Mouse (Mus musculus) mature B cell (primary cell): ENCODE data around the gene Lsm7.

Experiments
- in situ Hi-C: fragments of 300-500 bp; cut with MboI; formaldehyde crosslinking; loops from 2 replicates; pipeline ENCODE4 v1.14.3; 2019

Lsm7 gene

GRCm38 (mm10) chr10:80854913-80855748, at the start of gene Lsm7, which contains the start of gene Sppl2b:
TSS of gene Lsm7 (minus strand) at chr10:80855209.
TSS of gene Sppl2b (plus strand) at chr10:80855275.
- in situ Hi-C loops, result no loop called here

- in situ Hi-C loops, result no loop called here
Observed at GRCm38 (mm10) chr10:80904709-80905108, 49.7 kb upstream of the Lsm7 start.

DNA sequence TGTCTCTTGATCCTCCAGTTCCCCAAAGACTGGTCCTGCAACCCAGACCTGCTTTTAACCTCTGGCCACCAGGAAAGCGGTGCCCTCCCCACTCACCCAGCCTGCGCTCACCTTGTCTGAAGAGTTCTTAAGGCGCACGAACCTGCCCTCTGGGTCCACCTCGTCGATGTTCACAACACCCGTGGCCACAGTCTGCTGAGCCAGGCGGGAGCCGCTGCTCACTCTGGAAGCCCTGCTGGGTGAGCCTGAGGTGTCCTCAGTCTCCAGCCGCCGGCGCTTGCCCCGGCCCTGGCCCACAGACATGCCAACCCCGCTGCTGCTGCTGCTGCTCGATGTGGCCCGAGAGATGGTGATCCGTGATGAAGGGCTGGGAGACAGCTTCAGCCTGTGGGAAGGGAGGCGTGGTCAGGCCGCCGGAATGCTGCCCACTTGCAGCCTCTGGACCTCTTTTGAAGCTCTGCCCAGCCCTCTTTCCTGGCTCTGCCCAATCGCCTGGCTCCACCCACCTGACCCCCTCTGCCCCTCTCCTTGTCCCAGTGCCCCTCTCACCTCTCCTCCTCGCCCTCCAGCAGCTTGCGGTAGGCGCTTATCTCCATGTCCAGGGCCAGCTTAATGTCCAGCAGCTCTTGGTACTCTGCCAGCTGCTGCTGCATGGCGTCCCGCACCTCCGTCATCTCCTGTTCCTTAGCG, 49.1 kb upstream of the Lsm7 start:
- in situ Hi-C loops, result no loop called here

DNA sequence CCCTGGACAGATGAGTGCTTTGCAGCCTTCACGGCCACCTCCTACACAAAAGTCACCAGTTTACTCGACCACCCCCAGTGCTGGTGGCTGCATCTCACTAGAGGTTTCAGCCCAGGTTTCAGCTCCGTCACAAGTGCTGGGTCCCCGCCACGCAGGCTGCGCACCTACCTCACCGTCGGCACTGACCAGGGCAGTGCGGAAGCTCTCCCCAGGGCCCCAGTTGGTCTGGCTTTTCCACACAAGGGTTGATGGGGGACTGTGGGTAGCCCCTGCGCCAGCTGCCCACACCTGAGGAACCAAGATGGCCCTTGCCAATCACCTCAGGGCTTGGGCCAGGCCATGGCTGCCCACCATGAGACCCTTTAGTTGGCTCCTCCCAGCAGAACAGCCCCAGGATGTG, 48.3 kb upstream of the Lsm7 start:
- in situ Hi-C loops, result no loop called here

- in situ Hi-C loops, result no loop called here
Observed at GRCm38 (mm10) chr10:80902273-80902940, 47.4 kb upstream of the Lsm7 start.

DNA sequence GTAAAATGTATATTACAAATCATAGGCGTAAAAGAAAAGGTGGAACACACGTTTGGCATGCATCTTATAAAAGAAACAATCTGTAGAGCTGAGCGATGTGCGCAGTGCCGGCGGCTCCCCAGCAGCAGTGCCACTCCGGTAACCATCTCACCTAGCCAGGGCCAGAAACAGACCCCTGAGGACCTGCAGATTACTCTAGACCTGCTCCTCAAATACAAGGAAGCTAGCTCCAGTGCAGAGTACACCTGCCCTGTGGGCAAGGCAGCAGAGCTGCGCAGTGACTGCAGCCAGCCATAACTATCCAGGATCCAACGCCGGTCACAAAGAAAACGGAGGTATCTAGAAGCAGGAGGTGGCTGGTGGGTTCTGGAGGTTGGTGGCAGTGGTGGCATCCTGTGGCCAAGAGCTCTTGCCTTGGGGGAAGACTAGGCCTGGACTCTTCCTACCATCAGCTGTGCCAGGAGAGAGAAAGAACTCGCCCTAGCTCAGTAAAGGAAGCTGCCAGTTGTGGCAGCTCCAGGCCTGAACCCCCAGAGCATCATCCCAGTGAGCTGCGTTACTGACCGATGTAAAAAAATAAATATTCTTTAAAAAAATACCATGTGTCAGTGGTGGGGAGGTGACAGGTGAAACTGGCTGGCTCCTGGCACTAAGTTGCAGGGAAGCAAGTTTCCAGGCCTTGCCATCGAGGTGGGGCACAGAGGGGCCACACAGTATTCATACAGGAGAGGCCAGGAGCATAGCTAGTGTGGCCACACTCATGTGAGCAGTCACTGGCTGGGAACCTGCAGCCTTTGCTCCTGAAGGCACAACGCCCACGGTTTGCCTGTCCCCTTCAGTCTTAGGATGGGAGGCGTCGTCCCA, 46.6 kb upstream of the Lsm7 start:
- in situ Hi-C loops, result no loop called here

GRCm38 (mm10) chr10:80900318-80901247, 45.6 kb upstream of the Lsm7 start, which contains the start of gene Timm13:
TSS of gene Timm13 (minus strand) at chr10:80900969.
- in situ Hi-C loops, result no loop called here

GRCm38 (mm10) chr10:80899591-80900317, 44.7 kb upstream of the Lsm7 start:
- in situ Hi-C loops, result no loop called here

- in situ Hi-C loops, result no loop called here
Observed at GRCm38 (mm10) chr10:80899074-80899473, 44.1 kb upstream of the Lsm7 start.

DNA sequence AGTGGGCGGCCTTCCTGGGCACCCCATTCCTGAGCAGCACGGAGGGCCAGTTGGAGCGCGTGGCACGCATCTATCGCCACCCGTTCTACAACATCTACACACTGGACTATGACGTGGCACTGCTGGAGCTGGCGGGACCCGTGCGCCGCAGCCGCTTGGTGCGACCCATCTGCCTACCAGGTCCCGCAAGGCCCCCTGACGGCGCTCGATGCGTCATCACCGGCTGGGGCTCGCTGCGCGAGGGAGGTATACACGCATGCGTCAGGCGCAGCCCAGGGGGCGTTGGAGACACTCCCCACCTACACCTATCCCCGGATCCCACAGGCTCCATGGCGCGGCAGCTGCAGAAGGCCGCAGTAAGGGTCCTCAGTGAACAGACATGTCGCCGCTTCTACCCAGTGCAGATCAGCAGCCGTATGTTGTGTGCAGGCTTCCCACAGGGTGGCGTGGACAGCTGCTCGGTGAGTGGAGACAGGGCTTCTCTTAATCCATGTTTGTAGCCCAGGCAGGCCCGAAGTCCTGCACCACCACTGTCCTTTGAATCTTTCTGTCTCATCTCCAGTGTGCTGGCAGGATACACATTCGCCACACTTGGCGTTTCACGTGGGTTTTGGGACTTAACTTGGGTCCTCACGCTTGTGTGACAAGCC, 43.0 kb upstream of the Lsm7 start:
- in situ Hi-C loops, result no loop called here

DNA sequence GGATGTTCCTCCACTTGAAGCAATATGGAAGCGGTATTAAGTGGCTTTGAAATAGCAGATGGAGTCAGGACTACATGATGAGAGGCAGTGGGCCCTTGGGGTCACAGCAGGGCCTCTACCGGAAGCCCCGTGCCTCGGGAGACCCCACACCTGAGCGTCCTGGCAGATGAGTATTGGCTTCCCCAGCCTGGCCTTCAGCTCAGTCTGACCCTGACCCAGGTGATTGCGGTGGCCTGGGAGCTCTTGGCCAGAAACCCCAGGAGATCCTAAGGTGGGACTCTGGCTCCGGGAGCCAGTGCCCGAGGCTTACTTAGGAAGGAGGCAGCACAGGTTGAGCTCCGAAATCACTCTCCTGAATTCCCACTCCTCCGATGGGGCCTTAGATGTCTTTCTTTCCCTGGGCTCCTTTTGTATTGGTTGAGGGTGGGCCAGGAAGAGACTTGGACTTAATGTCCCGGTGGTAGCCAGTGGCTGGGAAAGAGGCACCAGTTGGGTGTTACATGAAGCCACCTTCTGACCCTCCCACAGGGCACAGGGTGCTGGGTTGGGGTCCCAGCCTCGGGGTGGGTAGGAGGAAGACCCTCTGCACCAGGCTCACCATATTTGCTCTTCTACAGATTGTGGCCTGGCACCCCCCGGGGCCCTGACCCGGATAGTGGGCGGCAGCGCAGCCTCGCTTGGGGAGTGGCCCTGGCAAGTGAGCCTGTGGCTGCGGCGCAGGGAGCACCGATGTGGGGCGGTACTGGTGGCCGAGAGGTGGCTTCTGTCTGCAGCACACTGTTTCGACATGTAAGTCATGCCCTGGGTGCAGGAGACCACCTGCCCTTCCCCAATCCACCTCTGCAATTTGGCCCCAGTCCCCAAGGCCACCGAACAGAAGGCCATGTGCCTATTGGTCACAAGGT, 41.8 kb upstream of the Lsm7 start:
- in situ Hi-C loops, result no loop called here

DNA sequence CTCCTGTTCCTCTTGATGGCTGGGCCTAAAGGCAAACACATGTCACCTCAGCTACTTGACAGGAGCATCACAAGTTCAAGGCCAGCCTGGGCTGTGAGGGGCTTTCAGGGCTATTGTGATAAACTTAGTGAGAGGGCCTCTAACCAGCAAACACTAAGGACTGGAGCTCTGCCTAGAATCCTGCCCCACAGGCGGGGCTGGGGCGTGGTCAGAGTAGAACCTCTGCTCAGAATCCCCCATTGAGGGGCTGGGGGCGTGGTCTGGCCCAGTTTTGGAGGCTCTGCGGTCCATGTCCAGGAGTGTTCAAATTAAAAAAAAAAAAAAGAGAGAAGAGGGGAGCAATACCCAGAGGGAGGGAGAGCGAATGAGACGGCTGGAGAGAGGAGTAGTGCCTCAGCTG, 40.7 kb upstream of the Lsm7 start:
- in situ Hi-C loops, result no loop called here

DNA sequence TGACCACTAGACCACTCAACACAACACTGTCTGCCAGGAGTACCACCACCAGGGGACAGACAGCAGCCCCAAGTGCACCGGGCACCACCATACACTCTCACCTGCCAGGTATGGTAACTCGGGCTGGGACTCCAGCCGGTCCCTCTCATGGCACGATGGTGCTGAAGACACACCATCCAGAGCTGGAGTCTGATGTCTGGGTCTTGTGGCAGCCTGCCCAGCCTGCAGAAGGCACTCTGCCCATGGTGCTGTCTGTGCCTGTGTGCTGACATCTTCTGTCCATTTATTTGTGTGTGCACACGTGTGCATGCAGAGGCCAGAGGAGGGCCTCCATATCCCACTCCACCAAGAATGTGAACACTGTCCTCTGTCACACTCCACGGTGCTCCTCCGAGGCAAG, 40.1 kb upstream of the Lsm7 start:
- in situ Hi-C loops, result no loop called here

- in situ Hi-C loops, result no loop called here
Observed at GRCm38 (mm10) chr10:80887181-80887580, 32.2 kb upstream of the Lsm7 start.

- in situ Hi-C loops, result no loop called here
Observed at GRCm38 (mm10) chr10:80881301-80881700, 26.3 kb upstream of the Lsm7 start.

GRCm38 (mm10) chr10:80880901-80881300, 25.9 kb upstream of the Lsm7 start:
- in situ Hi-C loops, result no loop called here

GRCm38 (mm10) chr10:80880131-80880641, 25.2 kb upstream of the Lsm7 start:
- in situ Hi-C loops, result no loop called here

DNA sequence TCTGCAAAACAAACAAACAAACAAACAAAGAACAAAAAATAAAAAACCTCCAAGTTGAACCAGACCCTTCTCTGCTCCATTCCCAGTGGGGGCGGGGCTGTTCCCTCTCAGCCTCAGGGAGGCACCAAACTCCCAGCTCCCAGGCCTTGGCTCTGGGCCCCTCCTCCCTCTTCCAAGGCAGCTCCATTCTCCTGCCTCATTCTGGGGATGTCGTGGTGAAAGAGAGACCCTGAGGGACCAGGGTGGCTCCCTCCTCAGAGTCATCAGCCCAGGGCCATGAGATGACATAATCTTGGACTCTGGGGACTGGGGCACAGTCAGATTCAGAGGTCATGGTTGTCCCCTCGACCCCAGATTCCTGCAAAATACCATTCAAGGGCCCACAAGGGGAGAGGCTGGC, 21.6 kb upstream of the Lsm7 start:
- in situ Hi-C loops, result loop anchor here (5.0 kb wide), 1 partner anchor 54 kb away; no protein-coding TSS in a partner anchor
